Mouse (Mus musculus): ENCODE data around the gene Mrps34. TPM values are rescaled to one million over a fixed set of nuclear protein-coding genes. Genes with fewer than 3 reads are reported as not detected.
A peak's percentile ranks its signal among the peaks of the same experiment; 100 is the strongest.

The Mrps34 gene
- polyA plus RNA-seq, 1 experiment = 68.9 TPM

GRCm38 (mm10) chr17:24886932-24887271 lies 8.0 kb upstream of the Mrps34 start:
- peaks cover 13% of the 10 kb centered on the region for H3K4me1 ChIP-seq (ENCODE audit: control insufficient read depth, insufficient read depth, insufficient read length)
- TF ChIP-seq CTCF (IDR thresholded peaks at IDR 0.05; ENCODE audit: extremely low read depth, insufficient read depth, insufficient read length, insufficient replicate concordance) (no peak), POLR2A (IDR thresholded peaks at IDR 0.05; ENCODE audit: low read depth, low read length) (no peak)
- no peaks in the 10 kb centered on the region for H3K27me3 ChIP-seq (ENCODE audit: control insufficient read depth, insufficient read depth, low read length)
- H3K36me3 ChIP-seq (ENCODE audit: control insufficient read depth, insufficient read depth, low read length) = peaks cover 20% of the 10 kb centered on the region
- H3K4me3 ChIP-seq (ENCODE audit: extremely low read depth, insufficient read depth, insufficient read length) = peak overlapping the region; percentile 71
- WGBS = under 1% methylated on average over 18 of the region's 18 CpGs
- H3K27ac ChIP-seq (ENCODE audit: insufficient read depth, low read length) = peak overlapping the region; percentile 76
- DNase-seq (ENCODE audit: low read depth in 1 of 2, low spot score in 2 of 2) = no peak

GRCm38 (mm10) chr17:24887291-24888080 lies 7.4 kb upstream of the Mrps34 start:
- Histone ChIP-seq H3K27me3 (ENCODE audit: control insufficient read depth, insufficient read depth, low read length) (no peaks in the 10 kb centered on the region), H3K4me1 (ENCODE audit: control insufficient read depth, insufficient read depth, insufficient read length) (peaks cover 13% of the 10 kb centered on the region), H3K36me3 (ENCODE audit: control insufficient read depth, insufficient read depth, low read length) (peaks cover 24% of the 10 kb centered on the region), H3K4me3 (ENCODE audit: extremely low read depth, insufficient read depth, insufficient read length) (peak overlapping the region; percentile 71), H3K27ac (ENCODE audit: insufficient read depth, low read length) (peak overlapping the region; percentile 76; the same call in 1 of the 2 replicates)
- TF ChIP-seq CTCF (IDR thresholded peaks at IDR 0.05; ENCODE audit: extremely low read depth, insufficient read depth, insufficient read length, insufficient replicate concordance) (no peak), POLR2A (IDR thresholded peaks at IDR 0.05; ENCODE audit: low read depth, low read length) (no peak)
- WGBS = 64% methylated on average over 18 of the region's 18 CpGs
- DNase-seq (ENCODE audit: low read depth in 1 of 2, low spot score in 2 of 2) = no peak

GRCm38 (mm10) chr17:24888862-24889261 lies 6.1 kb upstream of the Mrps34 start:
- Histone ChIP-seq H3K27ac (ENCODE audit: insufficient read depth, low read length) (no peak overlapping the region), H3K27me3 (ENCODE audit: control insufficient read depth, insufficient read depth, low read length) (no peaks in the 10 kb centered on the region), H3K36me3 (ENCODE audit: control insufficient read depth, insufficient read depth, low read length) (peaks cover 21% of the 10 kb centered on the region), H3K4me3 (ENCODE audit: extremely low read depth, insufficient read depth, insufficient read length) (no peak overlapping the region), H3K4me1 (ENCODE audit: control insufficient read depth, insufficient read depth, insufficient read length) (peaks cover 13% of the 10 kb centered on the region)
- WGBS = 93% methylated on average over 3 of the region's 3 CpGs
- TF ChIP-seq POLR2A (IDR thresholded peaks at IDR 0.05; ENCODE audit: low read depth, low read length) = no peak
- no peak for TF ChIP-seq CTCF (IDR thresholded peaks at IDR 0.05; ENCODE audit: extremely low read depth, insufficient read depth, insufficient read length, insufficient replicate concordance)
- no peak for DNase-seq (ENCODE audit: low read depth in 1 of 2, low spot score in 2 of 2)

GRCm38 (mm10) chr17:24890151-24891092 lies 4.5 kb upstream of the Mrps34 start:
- Histone ChIP-seq H3K4me3 (ENCODE audit: extremely low read depth, insufficient read depth, insufficient read length) (no peak overlapping the region), H3K27me3 (ENCODE audit: control insufficient read depth, insufficient read depth, low read length) (no peaks in the 10 kb centered on the region), H3K4me1 (ENCODE audit: control insufficient read depth, insufficient read depth, insufficient read length) (peaks cover 14% of the 10 kb centered on the region), H3K36me3 (ENCODE audit: control insufficient read depth, insufficient read depth, low read length) (peaks cover 19% of the 10 kb centered on the region), H3K27ac (ENCODE audit: insufficient read depth, low read length) (no peak overlapping the region)
- WGBS = 89% methylated on average over 19 of the region's 19 CpGs
- no peak for TF ChIP-seq CTCF (IDR thresholded peaks at IDR 0.05; ENCODE audit: extremely low read depth, insufficient read depth, insufficient read length, insufficient replicate concordance)
- DNase-seq (ENCODE audit: low read depth in 1 of 2, low spot score in 2 of 2) = no peak

GRCm38 (mm10) chr17:24891321-24891720 lies 3.6 kb upstream of the Mrps34 start:
- Histone ChIP-seq H3K4me1 (ENCODE audit: control insufficient read depth, insufficient read depth, insufficient read length) (peaks cover 13% of the 10 kb centered on the region), H3K27ac (ENCODE audit: insufficient read depth, low read length) (no peak overlapping the region), H3K27me3 (ENCODE audit: control insufficient read depth, insufficient read depth, low read length) (no peaks in the 10 kb centered on the region), H3K4me3 (ENCODE audit: extremely low read depth, insufficient read depth, insufficient read length) (no peak overlapping the region), H3K36me3 (ENCODE audit: control insufficient read depth, insufficient read depth, low read length) (peaks cover 19% of the 10 kb centered on the region)
- 75% methylated on average over 13 of the region's 13 CpGs for WGBS
- TF ChIP-seq POLR2A (IDR thresholded peaks at IDR 0.05; ENCODE audit: low read depth, low read length) = no peak
- TF ChIP-seq CTCF (IDR thresholded peaks at IDR 0.05; ENCODE audit: extremely low read depth, insufficient read depth, insufficient read length, insufficient replicate concordance) = no peak
- no peak for DNase-seq (ENCODE audit: low read depth in 1 of 2, low spot score in 2 of 2)

GRCm38 (mm10) chr17:24892785-24893184 lies 2.1 kb upstream of the Mrps34 start:
- Histone ChIP-seq H3K4me1 (ENCODE audit: control insufficient read depth, insufficient read depth, insufficient read length) (peaks cover 15% of the 10 kb centered on the region), H3K27me3 (ENCODE audit: control insufficient read depth, insufficient read depth, low read length) (no peaks in the 10 kb centered on the region), H3K36me3 (ENCODE audit: control insufficient read depth, insufficient read depth, low read length) (peaks cover 19% of the 10 kb centered on the region), H3K27ac (ENCODE audit: insufficient read depth, low read length) (no peak overlapping the region), H3K4me3 (ENCODE audit: extremely low read depth, insufficient read depth, insufficient read length) (no peak overlapping the region)
- TF ChIP-seq POLR2A (IDR thresholded peaks at IDR 0.05; ENCODE audit: low read depth, low read length) = no peak
- no peak for TF ChIP-seq CTCF (IDR thresholded peaks at IDR 0.05; ENCODE audit: extremely low read depth, insufficient read depth, insufficient read length, insufficient replicate concordance)
- no peak for DNase-seq (ENCODE audit: low read depth in 1 of 2, low spot score in 2 of 2)
- WGBS = 95% methylated on average over 12 of the region's 12 CpGs
